Mouse (Mus musculus) CH12.LX (cell line): ENCODE data around the gene Cobl.

Experiments used
- CTCF ChIP-seq, 2 experiments: IDR thresholded peaks in 1 of 2; conservative IDR thresholded peaks in 1 of 2; 2 replicates each; pipeline ENCODE4 v1.5.1; 2011 to 2012; ENCODE audit warnings: low read depth in 2 of 2, low read length in 2 of 2, improper control_type of control experiment in 1 of 2, inconsistent platforms in 1 of 2, mild to moderate bottlenecking in 1 of 2, moderate library complexity in 1 of 2
- ELF1 ChIP-seq: IDR thresholded peaks from 2 replicates; pipeline ENCODE4 v1.6.1; 2014; ENCODE audit warnings: low read depth, mild to moderate bottlenecking, inconsistent platforms, low read length, improper control_type of control experiment
- JUND ChIP-seq: conservative IDR thresholded peaks from 2 replicates; pipeline ENCODE4 v1.6.1; 2011; ENCODE audit warnings: low read depth, low read length, improper control_type of control experiment
- POLR2A ChIP-seq: IDR thresholded peaks from 2 replicates; pipeline ENCODE4 v1.6.1; 2011; ENCODE audit warnings: low read depth, mild to moderate bottlenecking, improper control_type of control experiment, low read length
- SIN3A ChIP-seq: IDR thresholded peaks from 2 replicates; pipeline ENCODE4 v1.6.1; 2012; ENCODE audit warnings: low read length, improper control_type of control experiment, inconsistent platforms
- USF1 ChIP-seq: IDR thresholded peaks from 2 replicates; pipeline ENCODE4 v1.6.1; 2014; ENCODE audit warnings: low read depth, mild to moderate bottlenecking, inconsistent platforms, low read length, improper control_type of control experiment
- ZNF384 ChIP-seq: IDR thresholded peaks from 2 replicates; pipeline ENCODE4 v1.6.1; 2012; ENCODE audit warnings: low read depth, low read length, improper control_type of control experiment, inconsistent platforms

DNA sequence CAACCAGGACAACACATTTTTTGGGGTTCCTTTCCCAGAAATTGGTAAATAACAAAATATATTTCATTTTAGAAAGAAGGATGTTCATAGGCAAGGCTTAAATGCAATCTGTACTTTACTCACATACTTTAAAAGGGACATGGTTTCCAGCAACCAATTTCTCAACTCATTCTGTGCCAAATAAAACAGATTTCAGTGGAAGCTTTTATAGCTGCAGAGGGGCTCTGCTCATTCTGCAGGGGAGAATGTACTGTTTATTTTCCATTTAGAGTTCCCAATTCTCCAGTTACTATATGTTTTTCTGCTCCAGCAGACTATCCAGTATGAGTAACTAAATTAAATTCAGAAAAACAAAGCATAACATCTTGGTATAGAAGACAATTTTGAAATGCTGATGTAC lies 124.1 kb downstream of the Cobl start:
- TF ChIP-seq CTCF (conservative IDR thresholded peaks at IDR 0.05 in 1 of 2, IDR thresholded peaks at IDR 0.05 in 1 of 2; ENCODE audit: low read depth in 2 of 2, low read length in 2 of 2), result no peak
- no peak for TF ChIP-seq JUND
- no peak for TF ChIP-seq ZNF384
- no peak for TF ChIP-seq POLR2A
- TF ChIP-seq SIN3A, result no peak
- TF ChIP-seq ELF1, result no peak
- TF ChIP-seq USF1, result no peak
